Mouse (Mus musculus): ENCODE results near the gene Fermt2.

GRCm38 (mm10) chr14:45423220-45423619, 106.7 kb downstream of the Fermt2 start:
- TF ChIP-seq CTCF (IDR thresholded peaks at IDR 0.05; ENCODE audit: borderline replicate concordance, control insufficient read depth, extremely low read depth, insufficient read depth, low read length, poor library complexity) (no peak), POLR2A (IDR thresholded peaks at IDR 0.05; ENCODE audit: control insufficient read depth, extremely low read depth, insufficient read depth, low read length, poor library complexity) (no peak)

Data from thymus, adult 2 months (tissue).